Mouse (Mus musculus): ENCODE measurements around the gene Olfr1289. TPM values are rescaled to one million over a fixed set of nuclear protein-coding genes. Genes with fewer than 3 reads are reported as not detected.

The Olfr1289 gene
- not detected for polyA plus RNA-seq (2014; fragmentation: Illumina TruSeq; extraction: RNeasy Lipid Tissue Mini Kit (QIAGEN cat#74804); ENCODE audit: low replicate concordance)

DNA sequence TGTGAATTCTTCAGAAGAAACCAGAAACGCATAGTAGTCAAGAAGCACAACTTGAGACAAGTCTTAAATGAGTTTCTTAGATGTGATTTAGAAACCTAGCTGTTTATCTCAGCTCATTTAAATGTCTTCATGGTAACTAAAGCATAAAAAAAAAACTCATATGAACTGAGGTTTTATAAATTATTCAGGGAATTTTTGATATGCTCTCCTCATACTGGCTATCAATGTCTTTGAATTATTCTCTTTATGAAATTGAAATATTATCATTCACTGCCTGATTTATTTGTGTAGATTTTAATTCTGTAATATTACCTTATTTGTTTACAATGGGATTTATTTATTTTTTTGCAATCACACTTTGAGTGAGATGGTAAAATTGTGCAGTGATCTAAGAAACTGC lies at the start of gene Olfr1289:
Olfr1289 (plus strand) TSS at position 301 of the 400 bp plus-strand sequence.

DNA sequence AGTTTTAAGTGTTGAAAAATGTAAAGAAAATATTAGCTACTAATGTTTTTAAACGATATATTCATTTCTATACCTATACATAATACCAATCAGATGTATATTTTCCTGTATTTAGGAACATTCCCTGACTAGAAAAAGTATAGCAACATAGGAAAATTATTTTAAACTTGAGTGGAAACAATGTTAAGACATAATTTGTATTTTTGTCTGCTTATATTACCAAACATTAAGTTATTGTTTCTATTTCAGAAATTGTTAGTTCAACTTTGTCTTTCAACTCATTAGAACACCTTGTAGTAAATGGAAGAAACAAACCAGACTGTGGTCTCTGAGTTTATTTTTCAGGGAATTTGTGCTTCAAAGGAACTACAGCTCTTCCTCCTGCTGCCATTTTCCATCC lies 31.8 kb upstream of the Olfr1289 start, which contains the start of gene Olfr1287:
Olfr1287 (plus strand) TSS at position 301 of the 400 bp plus-strand sequence.

GRCm38 (mm10) chr2:111473801-111474200 lies 6.8 kb upstream of the Olfr1289 start, which contains the start of gene Olfr1288:
TSS of gene Olfr1288 (plus strand) at chr2:111474101.

DNA sequence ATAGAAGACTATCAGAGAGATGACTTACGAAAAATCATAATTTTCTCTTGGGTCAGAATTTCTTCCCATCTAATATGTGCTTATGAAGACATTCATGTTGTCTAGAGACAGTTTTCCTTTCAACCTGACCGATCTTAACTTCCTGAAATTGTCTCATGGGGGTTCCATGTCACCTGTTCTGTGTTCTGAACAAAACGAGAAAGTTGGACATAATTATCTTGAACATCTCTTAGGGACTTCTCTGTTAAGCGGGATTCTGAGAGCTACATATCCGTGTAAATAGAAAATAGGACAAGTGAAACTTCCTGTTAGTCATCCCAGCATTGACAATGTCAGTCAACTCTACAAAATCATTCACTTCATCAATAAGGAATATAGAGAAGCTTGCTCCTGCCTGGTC lies 13.1 kb downstream of the Olfr1289 start, which contains the start of gene Olfr1290:
Olfr1290 (minus strand) TSS at position 101 of the 400 bp plus-strand sequence.

DNA sequence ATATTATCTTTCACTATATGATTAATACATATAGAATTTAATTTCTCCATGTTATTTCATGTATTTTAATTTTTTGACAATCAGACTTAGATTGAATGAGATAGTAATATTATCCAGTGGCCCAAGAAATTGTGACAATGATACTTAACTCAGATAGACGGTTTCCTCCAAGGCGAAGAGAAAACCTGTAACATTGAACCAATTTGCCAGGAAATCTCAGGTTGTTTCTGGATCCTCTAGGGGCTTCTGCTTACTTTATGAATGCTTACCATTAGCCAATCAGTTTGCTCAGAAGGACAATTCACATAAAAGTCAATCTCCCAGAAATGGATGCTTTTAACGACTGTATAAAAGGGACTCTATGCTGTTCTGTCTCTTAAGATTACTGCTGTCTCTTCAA lies 16.3 kb downstream of the Olfr1289 start, which contains the start of gene Olfr1291-ps1:
Olfr1291-ps1 (plus strand) TSS at position 301 of the 400 bp plus-strand sequence.

DNA sequence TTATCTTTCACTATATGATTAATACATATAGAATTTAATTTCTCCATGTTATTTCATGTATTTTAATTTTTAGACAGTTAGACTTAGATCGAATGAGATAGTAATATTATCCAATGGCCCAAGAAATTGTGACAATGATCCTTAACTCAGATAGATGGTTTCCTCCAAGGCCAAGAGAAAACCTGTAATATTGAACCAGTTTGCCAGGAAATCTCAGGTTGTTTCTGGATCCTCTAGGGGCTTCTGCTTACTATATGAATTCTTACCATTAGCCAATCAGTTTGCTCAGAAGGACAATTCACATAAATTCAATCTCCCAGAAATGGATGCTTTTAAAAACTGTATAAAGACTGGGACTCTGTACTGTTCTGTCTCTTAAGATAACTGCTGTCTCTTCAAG lies 44.3 kb downstream of the Olfr1289 start, which contains the start of gene Olfr1293-ps:
Olfr1293-ps (plus strand) TSS at position 301 of the 400 bp plus-strand sequence.

Other genes starting within 250 kb of the Olfr1289 start
- gene Olfr1275, start 245.5 kb upstream of the Olfr1289 start, polyA plus RNA-seq (2014; fragmentation: Illumina TruSeq; extraction: RNeasy Lipid Tissue Mini Kit (QIAGEN cat#74804); ENCODE audit: low replicate concordance), result not detected
- gene Olfr1276, start 226.3 kb upstream of the Olfr1289 start, polyA plus RNA-seq (2014; fragmentation: Illumina TruSeq; extraction: RNeasy Lipid Tissue Mini Kit (QIAGEN cat#74804); ENCODE audit: low replicate concordance), result not detected
- not detected for gene Olfr1277, start 206.7 kb upstream of the Olfr1289 start, polyA plus RNA-seq (2014; fragmentation: Illumina TruSeq; extraction: RNeasy Lipid Tissue Mini Kit (QIAGEN cat#74804); ENCODE audit: low replicate concordance)
- gene Olfr1278, start 190.7 kb upstream of the Olfr1289 start, polyA plus RNA-seq (2014; fragmentation: Illumina TruSeq; extraction: RNeasy Lipid Tissue Mini Kit (QIAGEN cat#74804); ENCODE audit: low replicate concordance), result not detected
- not detected for gene Olfr1279, start 180.2 kb upstream of the Olfr1289 start, polyA plus RNA-seq (2014; fragmentation: Illumina TruSeq; extraction: RNeasy Lipid Tissue Mini Kit (QIAGEN cat#74804); ENCODE audit: low replicate concordance)
- gene Olfr1280, start 166.8 kb upstream of the Olfr1289 start, polyA plus RNA-seq (2014; fragmentation: Illumina TruSeq; extraction: RNeasy Lipid Tissue Mini Kit (QIAGEN cat#74804); ENCODE audit: low replicate concordance), result not detected
- not detected for gene Olfr1281, start 154.3 kb upstream of the Olfr1289 start, polyA plus RNA-seq (2014; fragmentation: Illumina TruSeq; extraction: RNeasy Lipid Tissue Mini Kit (QIAGEN cat#74804); ENCODE audit: low replicate concordance)
- not detected for gene Olfr1282, start 144.7 kb upstream of the Olfr1289 start, polyA plus RNA-seq (2014; fragmentation: Illumina TruSeq; extraction: RNeasy Lipid Tissue Mini Kit (QIAGEN cat#74804); ENCODE audit: low replicate concordance)
- gene Olfr1283, start 114.0 kb upstream of the Olfr1289 start, polyA plus RNA-seq (2014; fragmentation: Illumina TruSeq; extraction: RNeasy Lipid Tissue Mini Kit (QIAGEN cat#74804); ENCODE audit: low replicate concordance), result not detected
- gene Olfr1284, start 105.3 kb upstream of the Olfr1289 start, polyA plus RNA-seq (2014; fragmentation: Illumina TruSeq; extraction: RNeasy Lipid Tissue Mini Kit (QIAGEN cat#74804); ENCODE audit: low replicate concordance), result not detected
- gene Olfr1286, start 57.7 kb upstream of the Olfr1289 start, polyA plus RNA-seq (2014; fragmentation: Illumina TruSeq; extraction: RNeasy Lipid Tissue Mini Kit (QIAGEN cat#74804); ENCODE audit: low replicate concordance), result not detected
- not detected for gene Olfr1287, start 31.7 kb upstream of the Olfr1289 start, polyA plus RNA-seq (2014; fragmentation: Illumina TruSeq; extraction: RNeasy Lipid Tissue Mini Kit (QIAGEN cat#74804); ENCODE audit: low replicate concordance)
- gene Olfr1288, start 6.7 kb upstream of the Olfr1289 start, polyA plus RNA-seq (2014; fragmentation: Illumina TruSeq; extraction: RNeasy Lipid Tissue Mini Kit (QIAGEN cat#74804); ENCODE audit: low replicate concordance), result not detected
- not detected for gene Olfr1290, start 13.0 kb downstream of the Olfr1289 start, polyA plus RNA-seq (2014; fragmentation: Illumina TruSeq; extraction: RNeasy Lipid Tissue Mini Kit (QIAGEN cat#74804); ENCODE audit: low replicate concordance)
- gene Olfr1291-ps1, start 16.4 kb downstream of the Olfr1289 start, polyA plus RNA-seq (2014; fragmentation: Illumina TruSeq; extraction: RNeasy Lipid Tissue Mini Kit (QIAGEN cat#74804); ENCODE audit: low replicate concordance), result not detected
- not detected for gene Olfr1293-ps, start 44.4 kb downstream of the Olfr1289 start, polyA plus RNA-seq (2014; fragmentation: Illumina TruSeq; extraction: RNeasy Lipid Tissue Mini Kit (QIAGEN cat#74804); ENCODE audit: low replicate concordance)
- gene Olfr1294, start 59.5 kb downstream of the Olfr1289 start, polyA plus RNA-seq (2014; fragmentation: Illumina TruSeq; extraction: RNeasy Lipid Tissue Mini Kit (QIAGEN cat#74804); ENCODE audit: low replicate concordance), result not detected
- gene Olfr1295, start 88.9 kb downstream of the Olfr1289 start, polyA plus RNA-seq (2014; fragmentation: Illumina TruSeq; extraction: RNeasy Lipid Tissue Mini Kit (QIAGEN cat#74804); ENCODE audit: low replicate concordance), result not detected
- gene Olfr1297, start 145.7 kb downstream of the Olfr1289 start, polyA plus RNA-seq (2014; fragmentation: Illumina TruSeq; extraction: RNeasy Lipid Tissue Mini Kit (QIAGEN cat#74804); ENCODE audit: low replicate concordance), result not detected
- not detected for gene Olfr1298, start 168.4 kb downstream of the Olfr1289 start, polyA plus RNA-seq (2014; fragmentation: Illumina TruSeq; extraction: RNeasy Lipid Tissue Mini Kit (QIAGEN cat#74804); ENCODE audit: low replicate concordance)
- gene Olfr1299, start 180.6 kb downstream of the Olfr1289 start, polyA plus RNA-seq (2014; fragmentation: Illumina TruSeq; extraction: RNeasy Lipid Tissue Mini Kit (QIAGEN cat#74804); ENCODE audit: low replicate concordance), result not detected